Mouse (Mus musculus) T-cell, adult 66 days (primary cell): ENCODE results near the gene Vpreb1. TPM values are rescaled to one million over a fixed set of nuclear protein-coding genes. Genes with fewer than 3 reads are reported as not detected.

Source experiments
- total RNA-seq, 2 experiments: library from RNA; stranded (reverse); gene quantifications; 3 replicates in 1 of 2; 4 replicates in 1 of 2; pipeline ENCODE4 v1.2.4; 2023

Gene Vpreb1
- total RNA-seq = not detected

GRCm38 (mm10) chr16:16870617-16871331 is at the start of gene Vpreb1, which contains the start of gene Top3b:
Vpreb1 (minus strand) TSS chr16:16870843.
Top3b (plus strand) TSS chr16:16870736.

GRCm38 (mm10) chr16:16896382-16897055 is 25.9 kb upstream of the Vpreb1 start, which contains the start of gene Ppm1f:
Ppm1f (plus strand) TSS chr16:16896469.

GRCm38 (mm10) chr16:16863978-16864377 is 6.7 kb downstream of the Vpreb1 start, which contains the start of gene Igll1:
Igll1 (minus strand) TSS chr16:16863985.

GRCm38 (mm10) chr16:16828757-16829615 is 41.7 kb downstream of the Vpreb1 start, which contains the start of gene Spag6l:
Spag6l (minus strand) TSS chr16:16829456.

Other genes with a start within 250 kb of the Vpreb1 start
- gene Olfr19, start 194.4 kb downstream of the Vpreb1 start, total RNA-seq = not detected
- gene Spag6l, start 41.4 kb downstream of the Vpreb1 start, total RNA-seq = 1 to 10 TPM; 1.6 to 2.3 TPM
- not detected for gene Igll1, start 6.9 kb downstream of the Vpreb1 start, total RNA-seq
- gene Top3b, start 107 bp downstream of the Vpreb1 start, total RNA-seq = 100 to 1,000 TPM; 115 to 130 TPM
- 10 to 100 TPM; 20.2 to 22.2 TPM for gene Ppm1f, start 25.6 kb upstream of the Vpreb1 start, total RNA-seq
- gene Mapk1, start 112.5 kb upstream of the Vpreb1 start, total RNA-seq = 100 to 1,000 TPM; 174 to 190 TPM
- gene Ypel1, start 198.9 kb upstream of the Vpreb1 start, total RNA-seq = 1 to 10 TPM; 2.6 to 4.3 TPM
- gene Ppil2, start 240.4 kb upstream of the Vpreb1 start, total RNA-seq = 100 to 1,000 TPM; 128 to 139 TPM